Mouse (Mus musculus) megakaryocyte-erythroid progenitor cell, adult 5 weeks (primary cell): ENCODE data around the gene Psma5. TPM values are rescaled to one million over a fixed set of nuclear protein-coding genes. Genes with fewer than 3 reads are reported as not detected.

Experiments
- polyA plus RNA-seq: library from polyadenylated mRNA; stranded (reverse); fragments of >175 nt; gene quantifications from 2 replicates; pipeline ENCODE4 v1.2.3, GENCODE M21; 2012

Psma5 gene
- polyA plus RNA-seq: 4.4 and 5.0 TPM in 2 replicates

GRCm38 (mm10) chr3:108256719-108257637 lies at the start of gene Psma5:
Gene Psma5, plus strand, starts transcription at chr3:108256926.

GRCm38 (mm10) chr3:108210771-108211139 lies 46.0 kb upstream of the Psma5 start, which contains the start of gene Atxn7l2:
Gene Atxn7l2, minus strand, starts transcription at chr3:108210934.

GRCm38 (mm10) chr3:108226558-108227350 lies 30.0 kb upstream of the Psma5 start, which contains the start of gene Sypl2:
Gene Sypl2, minus strand, starts transcription at chr3:108226648.

GRCm38 (mm10) chr3:108283781-108284601 lies 27.3 kb downstream of the Psma5 start, which contains the start of gene Sort1:
Gene Sort1, plus strand, starts transcription at chr3:108284082.

Other genes with a start within 250 kb of the Psma5 start
- 1,063 and 2,187 TPM in 2 replicates for gene Gstm1, start 239.0 kb upstream of the Psma5 start, polyA plus RNA-seq
- gene Gstm4, start 212.0 kb upstream of the Psma5 start, polyA plus RNA-seq: 2.9 and 4.4 TPM in 2 replicates
- 238 and 248 TPM in 2 replicates for gene Ampd2, start 170.3 kb upstream of the Psma5 start, polyA plus RNA-seq
- 0.36 and 1.00 TPM in 2 replicates for gene Gnat2, start 164.1 kb upstream of the Psma5 start, polyA plus RNA-seq
- 16.4 and 17.1 TPM in 2 replicates for gene Gnai3, start 110.8 kb upstream of the Psma5 start, polyA plus RNA-seq
- not detected in 2 replicates for gene Gpr61, start 102.0 kb upstream of the Psma5 start, polyA plus RNA-seq
- gene Amigo1, start 70.6 kb upstream of the Psma5 start, polyA plus RNA-seq: 3.5 and 4.2 TPM in 2 replicates
- gene Cyb561d1, start 55.7 kb upstream of the Psma5 start, polyA plus RNA-seq: 6.5 and 6.8 TPM in 2 replicates
- 35.0 and 51.9 TPM in 2 replicates for gene Atxn7l2, start 46.0 kb upstream of the Psma5 start, polyA plus RNA-seq
- gene Sypl2, start 30.3 kb upstream of the Psma5 start, polyA plus RNA-seq: 0.16 TPM in 1 of 2 replicates, not detected in the other
- gene Sort1, start 27.2 kb downstream of the Psma5 start, polyA plus RNA-seq: 16.8 and 24.8 TPM in 2 replicates
- gene Mybphl, start 108.0 kb downstream of the Psma5 start, polyA plus RNA-seq: not detected in 2 replicates
- gene Psrc1, start 126.9 kb downstream of the Psma5 start, polyA plus RNA-seq: 21.2 and 22.0 TPM in 2 replicates
- 6.3 and 9.8 TPM in 2 replicates for gene Celsr2, start 158.6 kb downstream of the Psma5 start, polyA plus RNA-seq
- 70.3 and 84.5 TPM in 2 replicates for gene Sars, start 188.3 kb downstream of the Psma5 start, polyA plus RNA-seq